Mouse (Mus musculus) thymus, postnatal 25 days (tissue): ENCODE results near the gene Myom1.
A peak's percentile ranks its signal among the peaks of the same experiment; 100 is the strongest.

Experiments used
- DNase-seq: peaks from one replicate; pipeline ENCODE4 v3.0.0; 2022

Myom1 gene

GRCm38 (mm10) chr17:71002081-71002743, at the start of gene Myom1:
TSS of gene Myom1 (plus strand) at chr17:71002633.
- DNase-seq = peak; percentile 99

- peak; percentile 94 for DNase-seq
Observed at GRCm38 (mm10) chr17:70963546-70963945, 38.9 kb upstream of the Myom1 start.

GRCm38 (mm10) chr17:70965281-70965680, 37.2 kb upstream of the Myom1 start:
- DNase-seq = no peak

GRCm38 (mm10) chr17:70966126-70966525, 36.3 kb upstream of the Myom1 start:
- DNase-seq = no peak

- DNase-seq = no peak
Observed at GRCm38 (mm10) chr17:70967191-70967590, 35.2 kb upstream of the Myom1 start.

GRCm38 (mm10) chr17:70967646-70968045, 34.8 kb upstream of the Myom1 start:
- no peak for DNase-seq

GRCm38 (mm10) chr17:70968606-70969191, 33.7 kb upstream of the Myom1 start:
- DNase-seq = no peak

GRCm38 (mm10) chr17:70971206-70971605, 31.2 kb upstream of the Myom1 start:
- DNase-seq = no peak

GRCm38 (mm10) chr17:70973398-70973797, 29.0 kb upstream of the Myom1 start:
- DNase-seq = peak; percentile 30

GRCm38 (mm10) chr17:70974065-70974464, 28.4 kb upstream of the Myom1 start:
- peak; percentile 38 for DNase-seq

GRCm38 (mm10) chr17:70977799-70978198, 24.6 kb upstream of the Myom1 start:
- DNase-seq = peak; percentile 21

- no peak for DNase-seq
Observed at GRCm38 (mm10) chr17:70979345-70980223, 22.8 kb upstream of the Myom1 start.

- DNase-seq = peak; percentile 10
Observed at GRCm38 (mm10) chr17:70985501-70986354, 16.7 kb upstream of the Myom1 start.

- no peak for DNase-seq
Observed at GRCm38 (mm10) chr17:70986355-70986740, 16.1 kb upstream of the Myom1 start.

GRCm38 (mm10) chr17:70986831-70987660, 15.4 kb upstream of the Myom1 start:
- no peak for DNase-seq

GRCm38 (mm10) chr17:70988337-70988767, 14.1 kb upstream of the Myom1 start:
- DNase-seq = no peak

GRCm38 (mm10) chr17:70989430-70989829, 13.0 kb upstream of the Myom1 start:
- DNase-seq = no peak

GRCm38 (mm10) chr17:70989991-70990390, 12.4 kb upstream of the Myom1 start:
- no peak for DNase-seq

- peak; percentile 85 for DNase-seq
Observed at GRCm38 (mm10) chr17:70990403-70991303, 11.8 kb upstream of the Myom1 start.
